In the genomic region with DNA sequence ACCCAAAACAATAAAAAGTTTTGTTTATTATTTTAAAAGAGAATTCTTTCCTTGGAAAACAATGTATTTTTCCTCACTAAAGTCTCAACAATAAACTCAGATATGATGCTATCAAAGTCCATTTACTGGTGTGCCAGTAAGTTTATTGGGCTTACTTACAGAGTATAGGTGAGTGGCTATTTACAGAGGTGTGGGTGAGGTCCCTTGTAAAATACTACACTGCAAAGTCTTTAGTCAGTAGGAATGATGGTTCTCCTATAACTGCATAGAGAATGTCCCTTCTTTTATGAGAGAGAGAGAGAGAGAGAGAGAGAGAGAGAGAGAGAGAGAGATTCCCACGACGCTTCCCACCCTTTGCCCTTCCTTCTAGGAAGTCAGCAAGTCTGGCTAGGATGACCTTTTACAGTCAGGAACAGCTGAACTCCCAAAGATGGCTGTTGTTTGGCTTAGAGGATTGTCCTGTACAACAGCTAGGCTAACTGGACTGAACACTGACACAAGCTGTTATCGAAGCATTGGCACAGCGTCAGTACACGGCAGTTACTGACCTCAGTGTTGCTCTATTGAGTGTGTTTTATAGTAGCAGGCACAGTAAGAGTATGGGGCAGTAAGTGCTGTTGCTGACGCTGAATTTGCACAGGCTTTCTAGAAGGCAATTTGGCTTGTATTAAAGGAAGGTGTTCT, we compare ENCODE assay signal across 27 mouse cellular contexts. TPM values are rescaled to one million over a fixed set of nuclear protein-coding genes. Genes with fewer than 3 reads are reported as not detected.
"Had no signal": no experiment of that assay in that cellular context is flagged by ENCODE, and none has a peak within 500 bp of the region (broad histone marks: within the 10 kb centered on the region; RNA-seq: fewer than 3 reads in every experiment).

No protein-coding gene starts in this region.

- H3K9ac ChIP-seq: heart, embryonic 13.5 days; heart, embryonic 15.5 days; hindbrain, embryonic 12.5 days; hindbrain, embryonic 14.5 days; kidney, embryonic 15.5 days; limb, embryonic 12.5 days; liver, embryonic 13.5 days had no signal

- H3K27ac ChIP-seq: gastrocnemius, adult 2 months; heart, adult 2 months; heart, embryonic 13.5 days; heart, embryonic 15.5 days; hindbrain, embryonic 10.5 days; hindbrain, embryonic 12.5 days; hindbrain, embryonic 14.5 days; kidney, embryonic 15.5 days; kidney, postnatal 0 days; layer of hippocampus, adult 2 months; left cerebral cortex, adult 2 months; limb, embryonic 10.5 days; limb, embryonic 12.5 days; liver, embryonic 13.5 days had no signal

- ATAC-seq: hindbrain, embryonic 16.5 days; inflammation-experienced regulatory T-cells, adult 6 months had no signal

- H3K36me3 ChIP-seq: heart, embryonic 13.5 days; heart, embryonic 15.5 days; hindbrain, embryonic 10.5 days; hindbrain, embryonic 12.5 days; kidney, embryonic 15.5 days; limb, embryonic 10.5 days; limb, embryonic 12.5 days; liver, embryonic 13.5 days had no signal

- H3K4me3 ChIP-seq: gastrocnemius, adult 2 months; heart, adult 2 months; heart, embryonic 13.5 days; heart, embryonic 15.5 days; hindbrain, embryonic 10.5 days; hindbrain, embryonic 12.5 days; kidney, embryonic 15.5 days; layer of hippocampus, adult 2 months; left cerebral cortex, adult 2 months; limb, embryonic 10.5 days; limb, embryonic 12.5 days; liver, embryonic 13.5 days had no signal

- H3K4me2 ChIP-seq: heart, embryonic 11.5 days; heart, embryonic 13.5 days; heart, embryonic 15.5 days; hindbrain, embryonic 12.5 days; hindbrain, embryonic 14.5 days; kidney, embryonic 15.5 days; limb, embryonic 12.5 days; liver, embryonic 13.5 days had no signal

- DNase-seq: gastrocnemius, adult 2 months; gastrocnemius, postnatal 10 days; gastrocnemius, postnatal 25 days; heart, adult 2 months; heart, postnatal 4 days; kidney, adult 11 months; kidney, adult 2 months; kidney, adult 9 months; kidney, postnatal 14 days; kidney, postnatal 36 days; liver; liver, embryonic 13.5 days had no signal

- H3K27me3 ChIP-seq: heart, embryonic 13.5 days; heart, embryonic 15.5 days; hindbrain, embryonic 12.5 days; kidney, embryonic 15.5 days; limb, embryonic 12.5 days; liver, embryonic 13.5 days had no signal

- H3K9me3 ChIP-seq: heart, embryonic 13.5 days; heart, embryonic 15.5 days; hindbrain, embryonic 10.5 days; hindbrain, embryonic 12.5 days; kidney, embryonic 15.5 days; limb, embryonic 10.5 days; limb, embryonic 12.5 days; liver, embryonic 13.5 days had no signal

- H3K4me1 ChIP-seq: heart, embryonic 13.5 days; heart, embryonic 15.5 days; hindbrain, embryonic 10.5 days; hindbrain, embryonic 12.5 days; kidney, embryonic 15.5 days; limb, embryonic 10.5 days; limb, embryonic 12.5 days; liver, embryonic 13.5 days had no signal

RNA-seq across cellular contexts. Expression of a gene that starts 50.5 kb away (rescaled TPM):
- polyA plus RNA-seq: inflammation-experienced regulatory T-cells, adult 6 months had no signal

RNA-seq across cellular contexts. Expression of a gene that starts 52.8 kb away (rescaled TPM):
- polyA plus RNA-seq: frontal cortex, adult 2 months; heart, adult 2 months; heart, embryonic 11.5 days; heart, embryonic 13.5 days; heart, embryonic 15.5 days; hindbrain, embryonic 14.5 days; hindbrain, embryonic 16.5 days; inflammation-experienced regulatory T-cells, adult 6 months; liver, embryonic 13.5 days had no signal
